Mouse (Mus musculus): ENCODE measurements around the gene Wfdc10. TPM values are rescaled to one million over a fixed set of nuclear protein-coding genes. Genes with fewer than 3 reads are reported as not detected.
"Not testable (repeated sequence)": the region's sequence is repeated elsewhere in the genome, so short reads cannot be mapped to it uniquely, and the experiment has no call there.

Gene Wfdc10
- total RNA-seq (2017) = not detected in 2 replicates

DNA sequence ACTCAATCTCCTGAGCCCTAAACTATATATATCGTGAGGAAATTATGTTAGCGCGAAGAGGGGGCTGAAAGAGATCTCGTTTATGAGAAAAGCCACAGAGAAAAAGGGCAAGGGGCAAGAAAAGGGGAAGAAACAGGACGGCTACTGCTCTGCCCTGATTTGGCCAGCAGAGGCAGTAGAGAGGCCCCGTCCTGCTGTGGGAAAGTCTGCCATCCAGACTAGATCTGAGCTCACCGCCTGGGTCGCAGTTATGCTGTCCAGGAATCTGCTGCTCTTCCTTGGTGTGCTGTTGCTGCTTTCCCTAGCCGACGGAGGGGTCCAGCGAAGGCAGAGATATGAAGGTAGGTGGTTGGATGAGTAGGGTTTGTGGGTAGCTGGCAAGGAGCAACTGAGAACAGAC is at the start of gene Wfdc10:
Wfdc10 (plus strand) TSS at position 189 of the 400 bp plus-strand sequence.
- peak; percentile 98 for ATAC-seq (replicated peaks; ENCODE audit: low read depth, poor library complexity, severe bottlenecking)

DNA sequence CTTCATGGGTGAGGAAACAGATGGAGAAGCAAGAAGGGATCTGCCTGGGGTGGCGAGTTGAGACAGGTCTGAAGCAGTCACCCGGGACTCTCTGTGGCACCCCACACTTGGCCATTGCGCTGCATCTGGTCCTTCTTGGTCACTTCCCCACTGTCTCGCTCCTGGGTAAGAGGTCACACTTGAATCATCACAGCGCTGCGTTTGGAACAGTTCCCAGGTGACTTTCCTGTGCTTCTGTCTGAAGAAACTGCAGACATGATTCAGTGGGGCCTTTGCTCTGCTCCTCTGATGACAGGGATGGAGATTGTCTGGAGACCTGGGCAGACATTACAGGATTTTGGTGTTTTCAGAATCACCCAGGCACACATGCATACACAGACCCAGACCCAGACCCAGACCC is 47.1 kb upstream of the Wfdc10 start:
- no peak for ATAC-seq (replicated peaks; ENCODE audit: low read depth, poor library complexity, severe bottlenecking)

DNA sequence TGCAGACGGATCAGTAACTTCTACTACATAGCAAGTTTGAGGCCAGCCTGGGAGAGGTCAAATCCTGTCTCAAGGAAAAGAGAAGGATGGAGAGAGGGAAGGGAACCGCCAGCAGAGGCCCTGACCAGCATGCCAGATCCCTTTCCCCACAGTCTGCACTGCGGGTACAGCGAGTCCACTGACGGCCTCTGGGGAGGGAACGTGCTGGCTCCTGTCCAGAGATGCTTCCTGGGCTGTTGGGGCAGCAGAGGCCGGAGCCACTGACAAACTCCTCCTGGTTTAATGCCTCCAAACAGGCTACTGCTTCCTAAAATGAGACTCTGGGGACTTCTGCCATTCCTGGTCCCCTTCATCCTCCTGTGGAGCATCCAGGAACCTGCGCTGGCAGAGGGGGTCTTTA is 42.4 kb upstream of the Wfdc10 start, which contains the start of the genes Wfdc6b and Wfdc8:
Wfdc6b (plus strand) TSS at position 52 of the 400 bp plus-strand sequence.
Wfdc8 (minus strand) TSS at position 156 of the 400 bp plus-strand sequence.
- not testable (repeated sequence) for ATAC-seq (replicated peaks; ENCODE audit: low read depth, poor library complexity, severe bottlenecking)

DNA sequence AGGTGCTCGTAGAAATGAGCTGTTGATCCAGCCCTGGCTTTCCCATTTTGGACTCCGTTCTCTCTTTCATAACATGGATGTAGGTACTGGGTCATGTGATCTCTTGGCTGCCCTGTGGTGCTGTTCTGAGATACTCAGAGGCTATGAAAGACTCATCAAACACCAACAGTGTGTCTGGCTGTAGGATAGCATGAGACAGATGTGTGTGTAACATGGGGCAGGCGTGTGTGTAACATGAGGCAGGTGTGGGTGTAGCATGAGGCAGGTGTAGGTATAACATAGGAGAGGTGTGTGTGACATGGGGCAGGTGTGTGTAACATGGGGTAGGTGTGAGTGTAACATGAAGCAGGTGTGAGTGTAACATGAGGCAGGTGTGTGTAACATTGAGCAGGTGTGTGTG is 40.5 kb upstream of the Wfdc10 start:
- ATAC-seq (replicated peaks; ENCODE audit: low read depth, poor library complexity, severe bottlenecking) = no peak

DNA sequence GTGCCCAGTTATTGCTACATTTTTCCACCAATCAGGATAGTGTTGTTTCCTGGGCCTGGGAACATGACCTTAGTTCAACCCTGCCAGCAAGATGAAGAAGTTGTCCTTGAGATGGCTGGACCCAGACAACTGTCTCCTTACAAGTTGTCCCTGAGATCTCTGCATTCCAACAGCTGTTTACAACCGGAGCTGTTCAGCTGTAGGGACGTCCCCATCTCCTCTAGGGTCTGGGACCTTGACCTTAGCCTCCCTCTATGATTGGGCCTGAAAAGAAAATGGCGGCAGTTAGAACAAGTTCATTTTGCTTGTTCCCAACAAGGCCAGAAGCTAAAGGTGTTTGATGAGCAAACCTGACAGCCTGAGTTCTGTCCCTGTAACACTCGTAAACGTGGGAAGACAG is 36.8 kb upstream of the Wfdc10 start:
- no peak for ATAC-seq (replicated peaks; ENCODE audit: low read depth, poor library complexity, severe bottlenecking)

DNA sequence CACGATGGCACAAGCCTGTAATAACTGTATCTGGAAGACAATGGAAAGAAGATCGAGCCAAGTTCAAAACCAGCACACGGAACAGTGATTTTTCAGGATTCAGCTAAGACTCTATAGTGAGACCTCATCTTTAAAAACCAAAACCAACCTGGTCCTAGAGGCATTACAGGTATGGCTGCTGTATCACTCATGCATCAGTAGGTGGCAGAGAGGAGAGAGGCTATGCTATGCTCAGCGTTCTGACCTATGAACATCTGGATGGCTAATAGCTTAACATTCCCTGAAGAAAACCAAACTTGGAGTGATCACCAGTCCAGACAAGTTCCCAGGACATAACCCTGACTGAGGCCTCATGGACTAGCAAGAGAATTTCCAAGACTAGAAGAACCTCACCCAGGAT is 34.1 kb upstream of the Wfdc10 start:
- ATAC-seq (replicated peaks; ENCODE audit: low read depth, poor library complexity, severe bottlenecking) = no peak

DNA sequence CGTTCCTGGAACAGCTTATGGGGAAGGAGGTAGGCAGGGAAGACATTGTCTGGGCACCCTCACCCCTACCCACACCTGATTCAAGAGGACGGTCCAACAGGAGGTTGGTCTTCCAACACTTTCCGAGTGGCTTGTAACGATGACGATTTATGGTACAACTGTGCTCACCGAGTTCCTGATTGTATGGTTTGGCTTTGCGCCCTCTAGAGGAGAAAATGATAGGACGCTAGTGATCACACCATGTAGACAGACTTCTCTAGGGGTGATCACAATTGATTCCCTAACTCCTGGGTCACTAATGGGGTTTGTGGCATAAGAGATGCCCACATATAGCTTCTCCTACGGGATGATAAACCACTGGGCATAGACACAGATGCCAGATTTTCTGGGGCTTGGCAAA is 20.6 kb upstream of the Wfdc10 start:
- no peak for ATAC-seq (replicated peaks; ENCODE audit: low read depth, poor library complexity, severe bottlenecking)

DNA sequence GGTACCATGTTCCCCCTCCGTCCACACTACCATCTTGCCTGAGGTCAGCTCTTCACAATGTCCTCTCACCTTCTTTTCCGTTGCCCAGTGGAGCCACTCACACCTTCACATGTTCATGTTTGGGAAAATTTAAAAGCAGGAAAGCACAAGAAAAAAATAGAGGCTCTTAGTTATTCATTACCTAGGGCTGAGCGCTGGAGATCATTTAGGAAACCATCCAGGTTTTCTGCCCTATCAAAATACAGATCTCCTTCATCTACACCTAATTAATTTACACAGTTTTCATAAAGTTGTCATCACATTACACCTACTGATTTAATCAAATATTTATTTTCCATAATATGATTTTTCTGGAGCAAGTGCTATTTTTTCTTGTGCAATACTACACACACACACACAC is 17.1 kb upstream of the Wfdc10 start, which contains the start of gene Wfdc16:
Wfdc16 (minus strand) TSS at position 101 of the 400 bp plus-strand sequence.
- no peak for ATAC-seq (replicated peaks; ENCODE audit: low read depth, poor library complexity, severe bottlenecking)

DNA sequence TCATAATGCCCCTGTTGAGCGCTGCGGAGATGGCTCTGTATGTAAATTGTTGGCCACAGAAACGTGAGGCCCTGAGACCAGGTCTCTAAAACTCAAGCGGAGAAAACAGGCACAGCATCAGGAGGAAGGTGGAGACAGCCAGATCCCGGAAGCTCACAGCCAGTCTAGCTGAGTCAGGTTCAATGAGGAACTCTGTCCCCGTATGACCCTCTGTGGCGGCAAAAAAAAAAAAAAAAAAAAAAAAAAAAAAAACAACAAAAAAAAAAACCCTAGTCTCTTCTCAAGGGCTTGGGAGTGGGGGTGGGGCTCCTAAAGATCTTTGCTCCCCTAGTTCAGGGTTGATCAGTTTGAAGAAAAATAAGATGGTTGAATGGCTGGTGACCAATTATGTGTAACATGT is 14.7 kb upstream of the Wfdc10 start:
- peak; percentile 99 for ATAC-seq (replicated peaks; ENCODE audit: low read depth, poor library complexity, severe bottlenecking)

DNA sequence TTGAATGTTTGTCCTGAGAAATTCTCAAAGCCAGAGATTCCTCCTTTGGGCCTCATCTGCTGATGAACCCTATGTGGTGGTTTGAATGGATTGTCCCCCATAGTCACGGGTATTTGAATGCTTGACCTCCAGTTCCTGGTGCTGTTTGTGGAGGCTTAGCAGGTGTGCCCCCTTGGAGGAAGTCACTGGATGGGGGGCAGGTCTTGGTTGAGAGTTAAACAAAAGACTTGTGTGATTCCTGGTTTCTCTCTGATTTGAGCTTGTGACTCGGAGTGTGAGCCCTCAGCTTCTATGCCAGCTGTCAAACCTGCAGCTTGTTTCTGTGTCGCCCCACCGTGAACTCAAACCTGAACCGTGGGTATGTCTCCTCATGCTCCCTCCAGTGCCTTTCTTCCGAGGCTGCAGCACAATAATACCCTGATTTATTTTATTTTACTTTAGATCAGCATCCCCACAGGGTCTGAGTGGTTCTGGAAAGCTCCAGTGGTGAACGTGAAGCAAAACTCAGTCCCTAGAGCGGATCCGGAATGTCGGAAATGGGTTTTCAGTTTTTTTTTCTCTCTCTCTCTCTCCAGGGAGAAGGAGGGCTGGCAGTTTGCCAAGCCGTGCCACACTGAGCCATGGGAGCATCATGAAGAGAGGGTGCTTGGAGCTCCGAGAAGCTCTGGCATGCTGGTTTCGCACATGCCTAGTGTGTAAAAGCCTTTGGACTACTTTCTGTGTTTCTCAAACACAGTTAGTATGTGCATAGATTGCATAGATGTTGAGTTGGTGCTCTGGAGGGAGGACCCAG is 13.8 kb upstream of the Wfdc10 start:
- ATAC-seq (replicated peaks; ENCODE audit: low read depth, poor library complexity, severe bottlenecking) = no peak

DNA sequence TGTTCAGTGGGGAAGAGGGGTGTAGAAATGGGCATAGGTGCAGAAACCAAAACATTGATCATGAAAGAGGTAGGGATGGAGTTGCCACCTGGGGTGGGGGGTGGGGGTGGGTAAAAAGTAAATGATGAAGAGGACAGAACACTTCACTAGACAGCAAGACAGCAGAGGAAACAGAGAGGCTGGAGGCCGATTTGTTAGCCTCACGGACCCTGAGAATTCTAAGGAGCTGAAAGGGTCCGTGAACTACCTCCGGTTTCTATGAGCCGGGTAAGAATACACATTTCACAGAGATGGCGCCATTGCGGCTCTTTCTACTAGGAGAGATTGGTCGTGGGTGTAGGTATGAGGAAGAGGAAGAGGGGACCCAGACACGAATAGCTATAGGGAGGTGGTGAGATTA is 637 bp downstream of the Wfdc10 start, which contains the start of gene Wfdc9:
Wfdc9 (minus strand) TSS at position 101 of the 400 bp plus-strand sequence.
- no peak for ATAC-seq (replicated peaks; ENCODE audit: low read depth, poor library complexity, severe bottlenecking)

DNA sequence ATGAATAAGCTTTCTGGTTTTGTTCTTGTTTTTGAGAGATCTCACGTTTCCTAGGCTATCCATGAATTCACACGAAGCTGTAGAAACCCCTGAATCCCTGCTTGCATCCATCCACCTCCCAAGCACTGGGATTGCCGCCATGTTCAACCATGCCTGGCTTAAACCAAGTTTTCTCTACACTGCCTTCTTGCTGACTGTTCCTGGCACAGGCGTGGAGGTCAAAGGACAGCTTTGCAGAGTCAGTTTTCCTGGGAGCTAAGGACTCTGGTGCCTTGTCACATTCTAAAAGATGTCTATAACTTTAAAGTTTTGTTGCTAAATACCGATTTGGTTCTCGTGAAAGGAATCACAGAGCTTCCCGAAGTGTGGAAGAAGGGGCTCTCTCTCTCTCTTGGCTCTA is 9.0 kb downstream of the Wfdc10 start:
- no peak for ATAC-seq (replicated peaks; ENCODE audit: low read depth, poor library complexity, severe bottlenecking)

DNA sequence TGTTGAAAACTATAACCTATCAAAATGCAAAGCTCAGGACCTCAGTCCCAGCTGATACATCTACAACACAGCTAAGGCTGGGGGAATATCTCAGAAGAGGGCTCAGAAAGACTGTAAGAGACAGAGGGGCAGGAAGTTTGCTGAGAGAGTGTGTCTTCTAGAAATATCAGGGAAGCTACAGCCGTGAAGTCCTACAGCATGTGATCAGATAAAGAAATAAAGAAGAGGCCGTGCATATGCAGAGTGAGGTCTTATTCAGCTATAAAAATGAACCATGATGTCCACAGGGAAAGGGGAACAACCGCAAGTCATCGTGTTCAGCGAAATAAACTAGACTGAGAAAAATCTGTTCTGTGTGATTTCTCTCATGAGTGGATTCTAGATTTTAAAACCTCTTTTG is 14.4 kb downstream of the Wfdc10 start:
- ATAC-seq (replicated peaks; ENCODE audit: low read depth, poor library complexity, severe bottlenecking) = no peak

DNA sequence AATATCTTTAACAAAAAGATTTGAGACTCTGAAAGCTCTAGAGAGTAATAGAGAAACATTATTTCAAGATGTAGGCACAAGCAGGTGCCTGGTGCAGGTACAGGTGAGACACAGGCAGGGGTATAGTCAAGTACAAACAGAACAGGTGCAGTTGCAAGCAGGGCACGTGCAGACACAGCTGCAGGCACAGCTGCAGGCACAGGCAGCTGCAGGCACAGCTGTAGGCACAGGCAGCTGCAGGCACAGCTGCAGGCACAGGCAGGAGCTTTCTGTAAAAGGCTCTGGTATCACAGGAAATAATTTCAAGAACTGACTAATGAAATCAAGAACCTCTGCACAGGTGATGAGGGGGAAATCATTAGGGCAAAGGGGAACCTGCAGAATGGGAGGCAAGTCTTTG is 15.1 kb downstream of the Wfdc10 start:
- no peak for ATAC-seq (replicated peaks; ENCODE audit: low read depth, poor library complexity, severe bottlenecking)

DNA sequence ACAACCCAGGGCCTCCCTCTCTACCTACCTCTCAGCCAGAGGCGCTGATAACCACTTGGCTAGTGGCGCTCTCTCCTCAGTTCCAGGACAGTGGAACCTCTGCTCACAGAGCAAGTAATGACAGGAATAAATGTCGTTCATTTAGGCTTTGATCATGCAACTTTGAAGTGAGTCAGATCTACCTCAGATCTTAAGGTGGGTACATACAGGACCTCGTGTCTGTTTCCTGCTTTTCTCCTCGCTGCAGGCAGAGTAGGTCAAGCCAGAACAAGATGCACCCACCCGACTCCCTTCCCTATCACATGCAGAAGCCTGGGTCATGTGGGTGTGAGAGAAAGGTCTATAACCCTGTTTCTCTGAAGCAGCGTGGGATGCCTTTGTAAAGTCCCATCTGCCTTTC is 18.1 kb downstream of the Wfdc10 start, which contains the start of gene Wfdc11:
Wfdc11 (minus strand) TSS at position 101 of the 400 bp plus-strand sequence.
- no peak for ATAC-seq (replicated peaks; ENCODE audit: low read depth, poor library complexity, severe bottlenecking)

DNA sequence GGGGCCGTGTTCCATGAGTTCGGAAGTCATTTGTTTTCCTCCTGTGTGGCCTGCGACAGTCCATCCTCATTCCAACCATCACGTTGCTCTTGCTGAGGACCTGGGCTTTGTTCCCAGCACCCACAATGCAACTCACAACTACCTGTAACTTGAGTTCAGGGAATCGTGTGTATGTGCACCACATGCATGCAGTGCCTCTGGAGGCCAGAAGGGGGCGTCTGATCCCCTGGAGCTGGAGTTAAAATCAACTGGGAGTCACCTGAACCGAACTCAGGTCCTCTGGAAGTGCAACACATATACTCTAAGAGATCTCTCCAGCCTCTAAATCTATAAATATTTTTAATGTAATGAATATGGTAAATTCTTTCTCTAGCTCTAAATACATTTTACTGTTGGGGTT is 20.3 kb downstream of the Wfdc10 start:
- ATAC-seq (replicated peaks; ENCODE audit: low read depth, poor library complexity, severe bottlenecking) = no peak

DNA sequence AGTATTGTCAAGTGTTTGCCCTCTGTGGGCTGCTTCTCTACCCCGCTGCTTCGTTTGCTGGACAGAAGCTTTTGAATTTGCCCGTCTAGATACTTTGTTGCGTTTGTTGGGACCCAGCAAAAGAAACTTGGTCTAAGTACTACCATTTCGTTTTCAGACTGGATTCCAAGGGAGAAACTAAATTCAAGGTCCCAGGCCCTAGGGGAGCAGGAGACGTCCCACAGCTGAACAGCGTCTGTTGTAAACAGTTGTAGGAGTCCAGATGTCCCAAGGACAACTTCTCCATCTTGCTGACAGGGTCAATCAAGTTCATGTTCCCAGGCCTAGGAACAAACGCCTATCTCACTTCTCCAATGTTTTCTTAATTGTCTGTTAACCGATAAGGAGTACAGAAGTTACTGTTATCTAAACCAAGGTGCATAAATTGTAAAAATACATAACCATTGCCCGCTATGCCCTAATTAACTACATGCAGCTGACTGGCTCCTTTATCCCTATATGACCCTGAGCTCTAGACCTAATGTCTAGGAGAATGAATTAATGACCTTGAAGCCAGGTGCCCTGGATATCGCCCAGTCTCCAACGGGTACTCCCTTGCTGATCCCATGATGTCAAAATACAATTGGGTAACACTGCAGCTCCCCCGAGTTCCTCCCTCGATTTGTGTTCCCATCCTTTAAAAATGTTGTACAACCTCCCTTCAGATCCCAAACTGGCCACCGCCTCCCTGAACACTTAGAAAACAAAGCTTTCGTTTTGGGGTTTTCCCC is 21.3 kb downstream of the Wfdc10 start:
- ATAC-seq (replicated peaks; ENCODE audit: low read depth, poor library complexity, severe bottlenecking) = no peak

DNA sequence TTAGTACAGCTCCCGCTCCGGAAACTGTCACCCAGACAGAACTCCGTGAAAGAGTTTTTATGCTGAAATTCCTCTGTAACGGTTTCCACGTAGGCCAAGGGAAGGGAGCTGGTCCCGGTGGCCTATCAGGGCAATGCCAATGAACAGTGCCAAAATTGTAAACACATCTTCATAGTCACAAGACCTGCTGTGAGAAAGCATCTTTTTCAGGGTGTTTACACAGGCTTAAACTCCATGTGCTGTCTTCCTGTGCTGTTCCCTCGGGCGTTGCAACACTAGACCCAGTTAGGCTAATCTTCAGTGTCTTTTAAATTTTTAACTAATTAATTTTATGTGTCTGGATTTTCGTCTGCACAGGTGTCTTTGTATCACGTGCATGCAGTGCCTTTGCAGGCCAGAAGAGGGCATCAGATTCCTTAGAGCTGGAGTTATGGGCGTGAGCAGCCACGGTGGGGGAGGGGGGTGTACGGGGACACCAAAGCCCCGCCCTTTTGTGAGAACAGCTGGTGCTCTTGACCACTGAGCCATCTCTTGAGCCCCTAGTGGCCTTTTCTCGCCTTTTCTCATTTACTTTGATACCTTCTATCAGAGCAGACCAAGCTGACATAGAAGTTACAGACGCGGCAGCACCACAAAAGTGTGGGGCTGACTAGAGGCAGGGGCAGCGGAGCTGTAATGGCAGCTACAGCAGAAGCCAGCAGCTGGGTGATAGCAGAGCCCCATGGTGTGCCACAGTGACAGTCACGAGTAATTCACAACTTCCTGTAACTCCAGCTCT is 23.2 kb downstream of the Wfdc10 start:
- peak; percentile 89 for ATAC-seq (replicated peaks; ENCODE audit: low read depth, poor library complexity, severe bottlenecking)

DNA sequence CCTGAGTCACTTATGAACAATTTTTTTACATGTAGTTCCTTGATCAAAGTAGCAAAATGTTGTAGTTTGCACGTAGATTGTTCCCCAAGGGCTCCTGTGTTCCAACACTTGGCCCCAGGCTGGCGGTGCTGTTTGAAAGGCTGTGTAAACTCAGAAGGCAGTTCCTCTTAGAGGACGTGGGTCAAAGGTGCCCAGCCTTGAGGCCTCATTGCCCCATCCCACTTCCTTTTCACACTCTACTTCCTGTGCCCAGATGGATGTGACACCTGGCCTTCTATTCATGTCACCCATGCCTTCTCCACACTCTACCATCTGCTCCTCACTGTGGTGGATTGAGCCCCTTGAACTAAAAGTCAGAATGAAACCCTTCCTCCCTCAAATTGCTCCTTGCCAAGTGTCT is 24.1 kb downstream of the Wfdc10 start:
- ATAC-seq (replicated peaks; ENCODE audit: low read depth, poor library complexity, severe bottlenecking) = peak; percentile 41; the same call in 1 of the 2 replicates

DNA sequence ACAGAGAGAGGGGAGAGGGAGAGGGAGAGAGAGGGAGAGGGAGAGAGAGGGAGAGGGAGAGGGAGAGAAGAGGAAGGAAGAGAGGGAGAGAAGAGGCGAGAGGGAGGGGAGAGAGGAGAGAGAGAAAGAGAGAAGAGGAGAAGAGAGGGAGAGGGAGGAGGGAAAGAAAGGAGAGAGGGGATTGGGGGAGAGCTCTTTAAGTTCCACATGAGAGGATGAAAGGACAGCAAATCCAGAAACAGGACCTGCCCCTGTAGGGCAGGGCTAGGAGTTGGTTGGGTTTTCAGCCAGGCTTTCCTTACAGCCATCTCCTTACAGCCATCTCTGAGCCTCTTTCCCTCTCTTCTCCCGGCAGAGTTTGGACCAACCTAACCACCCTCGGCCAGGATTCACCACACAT is 29.0 kb downstream of the Wfdc10 start, which contains the start of gene Wfdc13:
Wfdc13 (plus strand) TSS at position 301 of the 400 bp plus-strand sequence.
- no peak for ATAC-seq (replicated peaks; ENCODE audit: low read depth, poor library complexity, severe bottlenecking)

Measured in common myeloid progenitor, adult 5-6 weeks (primary cell).